Comparison of ENCODE assay signal across 16 mouse cellular contexts in the genomic region with DNA sequence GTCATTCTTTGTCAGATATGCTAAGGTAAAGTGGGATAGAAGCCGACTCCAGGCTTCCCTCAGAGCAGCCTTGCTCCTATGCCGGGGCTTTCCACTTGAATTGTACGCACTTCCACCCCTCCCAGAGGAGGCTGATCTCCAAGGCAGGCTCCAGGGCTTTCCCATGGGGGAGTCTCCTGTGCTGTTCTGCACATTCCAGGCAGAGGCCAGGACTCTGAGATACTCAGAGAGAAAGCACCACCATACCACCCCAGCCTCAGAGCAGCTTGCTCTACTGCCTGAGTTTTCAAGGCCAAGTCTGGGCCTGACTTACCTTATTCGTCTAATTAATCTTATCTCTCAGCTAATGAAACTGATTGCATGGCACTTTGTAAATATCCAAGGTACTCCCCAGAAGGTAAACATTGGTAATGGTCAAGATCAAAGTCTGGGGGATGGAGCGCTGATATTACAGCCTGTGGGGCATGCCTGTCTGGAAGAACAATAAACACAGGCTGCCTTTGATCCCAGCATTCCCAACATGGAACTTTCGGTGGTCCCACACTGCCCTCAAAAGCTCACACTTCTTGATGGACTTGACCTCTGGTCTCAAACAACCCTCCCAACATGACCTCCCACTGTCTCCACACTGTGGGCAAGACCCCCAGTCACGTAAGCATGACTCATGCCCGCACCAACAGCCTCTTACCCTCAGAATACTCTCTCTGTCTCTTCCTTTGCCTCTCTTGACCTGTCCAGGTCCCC.
DNase-seq lines count a peak whose midpoint lies in the region; ATAC-seq and TF ChIP-seq lines count a peak whose summit lies in the region.
"Had no signal": no experiment of that assay in that cellular context is flagged by ENCODE, and none has a peak within 500 bp of the region (broad histone marks: within the 10 kb centered on the region; RNA-seq: fewer than 3 reads in every experiment).

No protein-coding gene starts in this region.

- no peak overlapping the region for H3K4me3 ChIP-seq in heart, embryonic 11.5 days (ENCODE audit: low read depth, low read length)
- H3K4me3 ChIP-seq in kidney, embryonic 16.5 days (ENCODE audit: low read length) = no peak overlapping the region
- H3K4me3 ChIP-seq in intestine, postnatal 0 days (ENCODE audit: low read depth, low read length) = no peak overlapping the region
- no peak overlapping the region for H3K4me3 ChIP-seq in gastrocnemius, adult 2 months
- H3K4me3 ChIP-seq: embryonic facial prominence, embryonic 15.5 days; liver, embryonic 13.5 days had no signal

- H3K27me3 ChIP-seq in heart, embryonic 11.5 days (ENCODE audit: control insufficient read depth, insufficient read depth, low read length) = no peaks in the 10 kb centered on the region
- no peaks in the 10 kb centered on the region for H3K27me3 ChIP-seq in kidney, embryonic 16.5 days (ENCODE audit: insufficient read depth, low read length)
- no peaks in the 10 kb centered on the region for H3K27me3 ChIP-seq in intestine, postnatal 0 days (replicated peaks; ENCODE audit: control insufficient read depth, insufficient read depth, low read length)
- H3K27me3 ChIP-seq: embryonic facial prominence, embryonic 15.5 days; liver, embryonic 13.5 days had no signal

- intact Hi-C loops in gastrocnemius, adult 2 months (cut with DNase I) = no loop called here

- no peak overlapping the region for H3K27ac ChIP-seq in heart, embryonic 11.5 days (ENCODE audit: low read depth, low read length)
- H3K27ac ChIP-seq in kidney, embryonic 16.5 days (ENCODE audit: low read length) = 0 out of 2 replicates have a peak overlapping the region, but pooled peaks have one; percentile 12
- H3K27ac ChIP-seq in intestine, postnatal 0 days (ENCODE audit: low read depth, low read length) = 0 out of 2 replicates have a peak overlapping the region, but pooled peaks have one; percentile 24
- no peak overlapping the region for H3K27ac ChIP-seq in gastrocnemius, adult 2 months
- H3K27ac ChIP-seq: embryonic facial prominence, embryonic 15.5 days; liver, embryonic 13.5 days; macrophage had no signal

- TF ChIP-seq CTCF in intestine, postnatal 0 days (IDR thresholded peaks at IDR 0.05; ENCODE audit: low read depth) = no peak
- no peak for TF ChIP-seq CTCF in gastrocnemius, adult 2 months (IDR thresholded peaks at IDR 0.05)

- no peak for ATAC-seq in heart, embryonic 11.5 days (replicated peaks; ENCODE audit: insufficient number of reproducible peaks, low FRiP score, low TSS enrichment)
- ATAC-seq in kidney, embryonic 16.5 days (ENCODE audit: low FRiP score, low TSS enrichment) = peak; percentile 83
- peak; percentile 75 for ATAC-seq in intestine, postnatal 0 days
- ATAC-seq: activated CD4-positive, CD25-positive, alpha-beta regulatory T cell, adult 4 months; forebrain, postnatal 0 days had no signal

- H3K4me2 ChIP-seq in heart, embryonic 11.5 days = peak overlapping the region; percentile 24; the same call in 1 of the 2 replicates
- no peak overlapping the region for H3K4me2 ChIP-seq in kidney, embryonic 16.5 days (replicated peaks; ENCODE audit: low read depth, low read length)
- peak overlapping the region; percentile 49 for H3K4me2 ChIP-seq in intestine, postnatal 0 days (replicated peaks; ENCODE audit: low read depth)
- H3K4me2 ChIP-seq: embryonic facial prominence, embryonic 15.5 days; liver, embryonic 13.5 days had no signal

- H3K36me3 ChIP-seq in heart, embryonic 11.5 days (ENCODE audit: control insufficient read depth, insufficient read depth, low read length) = no peaks in the 10 kb centered on the region
- no peaks in the 10 kb centered on the region for H3K36me3 ChIP-seq in kidney, embryonic 16.5 days (ENCODE audit: insufficient read depth, low read length)
- H3K36me3 ChIP-seq in intestine, postnatal 0 days (ENCODE audit: control insufficient read depth, insufficient read depth) = no peaks in the 10 kb centered on the region
- H3K36me3 ChIP-seq: embryonic facial prominence, embryonic 15.5 days; liver, embryonic 13.5 days had no signal

- peaks cover 33% of the 10 kb centered on the region for H3K4me1 ChIP-seq in heart, embryonic 11.5 days (ENCODE audit: control insufficient read depth, insufficient read depth, low read length)
- H3K4me1 ChIP-seq in kidney, embryonic 16.5 days (ENCODE audit: insufficient read depth, low read length) = peaks cover 14% of the 10 kb centered on the region
- H3K4me1 ChIP-seq in intestine, postnatal 0 days (replicated peaks; ENCODE audit: control insufficient read depth, insufficient read depth, low read length) = peaks cover 5% of the 10 kb centered on the region
- H3K4me1 ChIP-seq: embryonic facial prominence, embryonic 15.5 days; liver, embryonic 13.5 days had no signal

- H3K9ac ChIP-seq in heart, embryonic 11.5 days (ENCODE audit: low read depth, low read length) = no peak overlapping the region
- H3K9ac ChIP-seq in kidney, embryonic 16.5 days (replicated peaks; ENCODE audit: low read length) = no peak overlapping the region
- H3K9ac ChIP-seq in intestine, postnatal 0 days (ENCODE audit: low read depth, low read length) = no peak overlapping the region
- H3K9ac ChIP-seq: embryonic facial prominence, embryonic 15.5 days; forebrain, postnatal 0 days; liver, embryonic 13.5 days had no signal

- no peak for DNase-seq in heart, adult 18-20 months
- no peak for DNase-seq in kidney, postnatal 14 days
- DNase-seq in embryo, embryonic 10.5 days (ENCODE audit: low spot score) = peak; percentile 42
- no peak for DNase-seq in urinary bladder, adult 2 months (ENCODE audit: low spot score)
- no peak for DNase-seq in gastrocnemius, adult 2 months
- DNase-seq: cerebellum, adult 9-10 months; forebrain, postnatal 0 days; kidney, postnatal 36 days; liver, embryonic 13.5 days; thymus, postnatal 14 days had no signal

- 37% methylated on average over 8 of the region's 8 CpGs for WGBS in heart, embryonic 11.5 days (ENCODE audit: insufficient replicate concordance)
- WGBS in kidney, embryonic 16.5 days = 25% methylated on average over 8 of the region's 8 CpGs
- 24% methylated on average over 8 of the region's 8 CpGs for WGBS in intestine, postnatal 0 days

- H3K9me3 ChIP-seq in heart, embryonic 11.5 days (replicated peaks; ENCODE audit: control insufficient read depth, low read length) = no peaks in the 10 kb centered on the region
- no peaks in the 10 kb centered on the region for H3K9me3 ChIP-seq in kidney, embryonic 16.5 days (ENCODE audit: low read length)
- no peaks in the 10 kb centered on the region for H3K9me3 ChIP-seq in intestine, postnatal 0 days (ENCODE audit: control insufficient read depth)
- H3K9me3 ChIP-seq: embryonic facial prominence, embryonic 15.5 days; liver, embryonic 13.5 days had no signal

Comparison
In these comparisons a context has a peak if more than half of its experiments do, and no peak if none do; other contexts are left out.
1. H3K27ac ChIP-seq: peak in kidney, embryonic 16.5 days (single experiment) and intestine, postnatal 0 days (single experiment); none in heart, embryonic 11.5 days (single experiment) and gastrocnemius, adult 2 months (single experiment).